Mouse (Mus musculus): ENCODE measurements around the gene Dtx2. TPM values are rescaled to one million over a fixed set of nuclear protein-coding genes. Genes with fewer than 3 reads are reported as not detected.

Gene Dtx2
- polyA plus RNA-seq, 1 experiment, result 9.2 TPM

DNA sequence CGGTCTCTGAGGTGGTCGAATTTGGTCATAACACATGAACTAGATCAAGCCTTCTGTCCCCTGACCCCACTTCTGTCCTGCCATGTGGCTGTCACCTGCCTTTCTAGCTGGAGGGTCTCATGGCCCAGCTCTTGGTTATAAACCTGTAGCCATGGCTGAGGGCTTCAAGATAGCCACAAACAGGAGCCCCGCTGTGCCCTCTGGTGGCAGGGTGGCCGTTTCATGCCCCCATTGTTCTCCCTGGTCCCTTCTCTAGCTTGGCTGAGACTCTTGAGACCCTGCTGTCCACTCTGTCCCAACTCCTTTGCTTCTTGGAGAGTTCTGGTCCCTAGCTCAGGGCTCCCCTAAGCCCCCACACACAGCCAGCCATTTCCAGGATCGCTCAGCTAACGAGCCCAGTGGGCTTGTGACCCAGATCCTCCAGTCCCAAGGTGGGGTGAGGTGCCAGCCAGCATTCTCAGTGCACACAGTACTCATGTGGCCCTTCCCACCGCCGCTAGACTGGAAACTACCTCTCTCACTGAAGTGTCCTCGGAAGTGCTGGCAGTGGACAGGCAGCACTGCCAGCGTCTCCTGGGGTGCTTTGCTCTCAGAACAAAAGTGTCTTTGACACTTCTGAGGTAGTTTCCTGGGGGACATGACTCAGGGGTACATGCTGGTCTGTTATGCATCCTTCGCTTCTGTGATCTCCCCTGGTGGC is 33.2 kb downstream of the Dtx2 start:
- DNase-seq, result no peak
- TF ChIP-seq CTCF (IDR thresholded peaks at IDR 0.05; ENCODE audit: borderline replicate concordance, insufficient read depth, low read depth, low read length) (no peak), POLR2A (IDR thresholded peaks at IDR 0.05; ENCODE audit: borderline replicate concordance, insufficient read depth, low read length) (no peak)
- 80% methylated on average over 11 of the region's 11 CpGs for WGBS
- Histone ChIP-seq H3K4me3 (replicated peaks; ENCODE audit: insufficient read depth, low read depth, low read length) (no peak overlapping the region), H3K4me1 (ENCODE audit: control insufficient read depth, insufficient read depth, low read length) (peaks cover 10% of the 10 kb centered on the region; the same call in 1 of the 2 replicates), H3K27ac (ENCODE audit: insufficient read depth, low read length) (no peak overlapping the region), H3K27me3 (ENCODE audit: control insufficient read depth, insufficient read depth, low read length) (no peaks in the 10 kb centered on the region)

DNA sequence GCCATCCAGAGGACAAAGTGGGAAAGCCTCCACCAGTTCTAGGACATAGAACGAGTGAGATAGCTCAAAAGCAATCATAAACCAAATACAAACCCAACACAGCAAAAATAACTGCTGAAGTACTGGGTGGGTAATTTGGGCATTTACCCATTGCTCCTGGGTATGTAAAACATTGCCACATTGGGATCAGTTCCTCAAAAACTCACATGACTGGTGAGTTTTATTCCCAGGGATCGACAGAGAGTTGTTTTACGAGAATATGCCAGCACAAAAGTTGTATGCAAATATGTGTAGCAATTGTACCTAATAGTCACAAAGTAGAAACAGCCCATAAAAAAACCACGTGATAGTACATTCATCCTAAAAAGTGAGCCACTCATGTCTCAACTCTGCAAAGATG is 40.3 kb downstream of the Dtx2 start:
- TF ChIP-seq CTCF (IDR thresholded peaks at IDR 0.05; ENCODE audit: borderline replicate concordance, insufficient read depth, low read depth, low read length) (no peak), POLR2A (IDR thresholded peaks at IDR 0.05; ENCODE audit: borderline replicate concordance, insufficient read depth, low read length) (no peak)
- H3K27me3 ChIP-seq (ENCODE audit: control insufficient read depth, insufficient read depth, low read length), result no peaks in the 10 kb centered on the region
- WGBS, result 76% methylated on average over 4 of the region's 4 CpGs
- no peaks in the 10 kb centered on the region for H3K4me1 ChIP-seq (ENCODE audit: control insufficient read depth, insufficient read depth, low read length)
- H3K27ac ChIP-seq (ENCODE audit: insufficient read depth, low read length), result no peak overlapping the region
- no peak for DNase-seq
- no peak overlapping the region for H3K4me3 ChIP-seq (replicated peaks; ENCODE audit: insufficient read depth, low read depth, low read length)

DNA sequence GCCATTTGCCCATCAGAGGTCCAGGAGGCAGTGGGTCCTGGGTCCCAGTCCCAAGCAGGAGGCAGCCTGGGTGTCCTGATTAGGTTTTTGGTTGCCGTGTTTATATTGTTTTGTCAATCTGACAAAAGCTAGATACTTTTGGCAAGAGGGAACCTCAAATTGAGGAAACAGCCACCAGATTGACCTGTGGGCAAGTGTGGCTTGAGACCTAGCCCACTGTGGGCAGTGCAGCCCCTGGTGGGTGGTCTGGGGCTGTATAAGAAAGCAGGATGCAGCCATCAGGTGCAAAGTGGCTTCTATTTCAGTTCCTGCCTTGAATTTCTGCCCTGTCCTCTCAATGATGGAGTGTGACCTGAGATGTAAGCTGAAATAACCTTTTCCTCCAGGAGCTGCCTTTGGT is 40.7 kb downstream of the Dtx2 start:
- no peaks in the 10 kb centered on the region for H3K27me3 ChIP-seq (ENCODE audit: control insufficient read depth, insufficient read depth, low read length)
- TF ChIP-seq POLR2A (IDR thresholded peaks at IDR 0.05; ENCODE audit: borderline replicate concordance, insufficient read depth, low read length) (no peak), CTCF (IDR thresholded peaks at IDR 0.05; ENCODE audit: borderline replicate concordance, insufficient read depth, low read depth, low read length) (no peak)
- WGBS, result 80% methylated on average over 1 of the region's 1 CpGs
- H3K4me1 ChIP-seq (ENCODE audit: control insufficient read depth, insufficient read depth, low read length), result no peaks in the 10 kb centered on the region
- H3K4me3 ChIP-seq (replicated peaks; ENCODE audit: insufficient read depth, low read depth, low read length), result no peak overlapping the region
- no peak for DNase-seq
- H3K27ac ChIP-seq (ENCODE audit: insufficient read depth, low read length), result no peak overlapping the region

DNA sequence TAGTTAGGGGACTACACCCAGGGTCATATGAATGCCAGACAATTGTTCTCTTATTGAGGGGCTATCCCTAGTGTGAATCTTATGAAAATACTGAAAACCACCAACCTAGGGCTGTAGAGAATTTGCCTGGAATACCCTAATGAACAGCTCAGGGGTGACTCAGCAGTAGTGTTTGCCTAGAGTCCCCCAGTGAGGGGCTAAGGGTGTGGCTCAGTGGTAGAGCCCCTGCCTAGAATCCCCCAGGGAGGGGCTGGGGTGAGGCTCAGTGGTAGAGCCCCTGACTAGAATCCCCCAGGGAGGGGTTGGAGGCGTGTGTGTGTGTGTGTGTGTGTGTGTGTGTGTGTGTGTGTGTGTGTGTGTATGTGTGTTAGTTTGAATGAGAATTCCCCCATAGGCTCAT is 42.1 kb downstream of the Dtx2 start:
- DNase-seq, result no peak
- 89% methylated on average over 1 of the region's 1 CpGs for WGBS
- Histone ChIP-seq H3K27ac (ENCODE audit: insufficient read depth, low read length) (no peak overlapping the region), H3K4me1 (ENCODE audit: control insufficient read depth, insufficient read depth, low read length) (no peaks in the 10 kb centered on the region), H3K4me3 (replicated peaks; ENCODE audit: insufficient read depth, low read depth, low read length) (no peak overlapping the region), H3K27me3 (ENCODE audit: control insufficient read depth, insufficient read depth, low read length) (no peaks in the 10 kb centered on the region)
- TF ChIP-seq CTCF (IDR thresholded peaks at IDR 0.05; ENCODE audit: borderline replicate concordance, insufficient read depth, low read depth, low read length) (no peak), POLR2A (IDR thresholded peaks at IDR 0.05; ENCODE audit: borderline replicate concordance, insufficient read depth, low read length) (no peak)

DNA sequence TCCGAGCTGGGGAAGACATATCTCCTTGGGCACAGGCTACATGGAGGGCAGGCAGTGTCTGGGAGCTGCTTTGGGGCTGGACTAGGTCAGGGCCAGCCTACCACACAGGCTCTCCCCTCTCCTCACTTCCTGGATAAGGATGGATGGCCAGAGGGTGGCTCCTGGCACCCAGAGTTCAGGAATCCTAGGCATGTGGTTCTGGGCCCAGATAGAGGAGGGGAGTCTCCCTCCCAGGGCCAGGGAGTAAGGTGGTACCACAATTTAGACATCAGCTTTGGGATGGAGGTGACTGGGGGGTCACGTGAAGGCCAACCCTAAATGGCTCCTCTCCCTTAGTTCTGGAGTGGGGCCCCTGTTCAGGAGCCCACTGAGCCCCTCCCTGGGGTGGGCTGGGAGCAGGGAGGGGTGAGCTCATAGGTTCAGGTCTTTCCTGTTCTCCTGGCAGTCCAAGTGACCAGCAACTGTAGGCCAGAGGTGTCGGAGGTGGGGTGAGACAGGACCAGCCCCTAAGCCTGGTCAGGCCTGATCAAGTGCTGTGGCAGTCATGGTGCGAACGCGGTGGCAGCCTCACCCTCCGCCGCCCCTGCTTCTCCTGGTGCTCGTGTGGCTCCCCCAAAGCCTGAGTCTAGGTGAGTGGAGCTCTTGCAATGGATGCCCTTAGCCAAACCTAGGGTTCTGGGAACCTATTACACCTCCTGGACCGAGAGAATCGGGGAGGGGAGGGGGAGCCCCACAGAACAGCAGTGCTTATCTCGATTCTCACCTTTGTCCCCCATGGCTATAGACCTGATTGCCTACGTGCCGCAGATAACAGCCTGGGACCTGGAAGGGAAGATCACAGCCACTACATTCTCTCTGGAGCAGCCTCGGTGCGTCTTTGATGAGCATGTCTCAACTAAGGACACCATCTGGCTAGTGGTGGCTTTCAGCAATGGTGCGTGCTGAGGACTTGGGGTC is 43.9 kb downstream of the Dtx2 start, which contains the start of gene Upk3b:
TSS of gene Upk3b (plus strand) at position 239 of the 957 bp plus-strand sequence.
- H3K27me3 ChIP-seq (ENCODE audit: control insufficient read depth, insufficient read depth, low read length), result no peaks in the 10 kb centered on the region
- H3K4me3 ChIP-seq (replicated peaks; ENCODE audit: insufficient read depth, low read depth, low read length), result no peak within 1 kb of the TSS
- H3K4me1 ChIP-seq (ENCODE audit: control insufficient read depth, insufficient read depth, low read length), result no peaks in the 10 kb centered on the region
- TF ChIP-seq CTCF (IDR thresholded peaks at IDR 0.05; ENCODE audit: borderline replicate concordance, insufficient read depth, low read depth, low read length), result no peak
- TF ChIP-seq POLR2A (IDR thresholded peaks at IDR 0.05; ENCODE audit: borderline replicate concordance, insufficient read depth, low read length), result no peak
- H3K27ac ChIP-seq (ENCODE audit: insufficient read depth, low read length), result no peak within 1 kb of the TSS
- DNase-seq, result no peak
- 85% methylated on average over 17 of the region's 17 CpGs for WGBS

DNA sequence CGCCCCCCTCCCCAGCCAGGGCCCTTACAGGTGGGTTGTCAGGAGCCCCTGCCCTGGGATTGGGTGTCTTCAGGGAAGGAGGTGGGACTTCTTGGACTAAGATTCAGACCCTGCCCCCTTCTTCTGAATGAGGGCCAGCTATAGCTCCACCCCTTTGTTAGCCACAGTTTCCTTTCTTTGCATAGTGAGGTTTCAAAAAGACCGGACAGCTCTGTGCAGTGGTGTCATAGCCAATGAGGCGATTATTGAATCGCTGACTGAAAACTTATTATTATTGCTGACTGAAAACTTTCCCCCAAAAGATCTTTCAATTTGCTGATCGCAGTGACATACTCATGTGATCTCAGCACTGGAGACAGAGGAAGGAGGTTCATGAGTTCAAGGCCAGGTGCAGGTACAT is 45.6 kb downstream of the Dtx2 start:
- WGBS, result 51% methylated on average over 5 of the region's 5 CpGs
- H3K4me1 ChIP-seq (ENCODE audit: control insufficient read depth, insufficient read depth, low read length), result no peaks in the 10 kb centered on the region
- no peak for DNase-seq
- no peak overlapping the region for H3K4me3 ChIP-seq (replicated peaks; ENCODE audit: insufficient read depth, low read depth, low read length)
- no peak for TF ChIP-seq POLR2A (IDR thresholded peaks at IDR 0.05; ENCODE audit: borderline replicate concordance, insufficient read depth, low read length)
- no peak for TF ChIP-seq CTCF (IDR thresholded peaks at IDR 0.05; ENCODE audit: borderline replicate concordance, insufficient read depth, low read depth, low read length)
- H3K27ac ChIP-seq (ENCODE audit: insufficient read depth, low read length), result no peak overlapping the region
- no peaks in the 10 kb centered on the region for H3K27me3 ChIP-seq (ENCODE audit: control insufficient read depth, insufficient read depth, low read length)

DNA sequence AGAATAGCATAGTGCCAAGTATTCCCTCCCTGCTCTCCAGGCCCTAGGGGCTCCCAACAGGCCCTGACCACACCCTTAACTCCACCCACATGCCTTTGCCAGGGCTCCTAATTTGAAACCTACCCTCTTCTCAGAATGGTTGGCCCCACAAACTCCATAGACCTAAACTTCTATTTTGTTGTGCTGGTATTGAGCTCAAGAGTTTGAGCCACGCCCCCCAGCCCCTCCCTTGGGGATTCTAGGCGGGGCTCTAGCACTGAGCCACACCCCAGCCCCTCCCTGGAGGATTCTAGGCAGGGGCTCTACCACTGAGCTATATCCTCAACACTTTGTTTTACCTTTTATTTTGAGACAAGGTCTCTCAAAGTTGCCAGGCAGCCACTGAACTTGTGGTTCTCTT is 46.7 kb downstream of the Dtx2 start:
- Histone ChIP-seq H3K27ac (ENCODE audit: insufficient read depth, low read length) (no peak overlapping the region), H3K4me3 (replicated peaks; ENCODE audit: insufficient read depth, low read depth, low read length) (no peak overlapping the region), H3K4me1 (ENCODE audit: control insufficient read depth, insufficient read depth, low read length) (no peaks in the 10 kb centered on the region), H3K27me3 (ENCODE audit: control insufficient read depth, insufficient read depth, low read length) (no peaks in the 10 kb centered on the region)
- TF ChIP-seq CTCF (IDR thresholded peaks at IDR 0.05; ENCODE audit: borderline replicate concordance, insufficient read depth, low read depth, low read length) (no peak), POLR2A (IDR thresholded peaks at IDR 0.05; ENCODE audit: borderline replicate concordance, insufficient read depth, low read length) (no peak)
- DNase-seq, result no peak
- WGBS, result 39% methylated on average over 2 of the region's 2 CpGs
